Mouse (Mus musculus): ENCODE data around the gene Efr3b. TPM values are rescaled to one million over a fixed set of nuclear protein-coding genes. Genes with fewer than 3 reads are reported as not detected.

Gene Efr3b
- total RNA-seq, 1 experiment from 2014 or later, result not detected

DNA sequence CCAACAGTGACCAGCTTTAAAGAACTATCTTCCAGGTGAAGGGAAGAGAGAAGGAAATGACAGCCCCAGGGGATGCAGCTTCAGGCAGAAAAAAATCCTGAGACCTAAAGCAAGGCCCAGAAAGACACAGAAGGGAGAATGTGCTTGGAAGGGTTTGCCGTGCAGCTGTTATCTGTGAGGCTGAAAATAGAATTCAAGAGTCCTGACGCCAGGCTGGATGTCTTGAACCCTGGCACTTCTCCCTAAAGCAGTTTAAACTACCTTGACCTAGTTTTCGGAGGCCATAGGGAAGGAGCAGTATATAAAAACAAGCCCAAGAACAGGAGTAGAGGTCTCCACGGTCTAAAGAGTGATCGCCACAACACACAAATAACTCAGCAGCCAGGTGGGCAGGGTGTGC lies 3.7 kb upstream of the Efr3b start:
- ATAC-seq (ENCODE audit: extremely low read depth, insufficient number of reproducible peaks, low FRiP score, poor library complexity, severe bottlenecking), result no peak

DNA sequence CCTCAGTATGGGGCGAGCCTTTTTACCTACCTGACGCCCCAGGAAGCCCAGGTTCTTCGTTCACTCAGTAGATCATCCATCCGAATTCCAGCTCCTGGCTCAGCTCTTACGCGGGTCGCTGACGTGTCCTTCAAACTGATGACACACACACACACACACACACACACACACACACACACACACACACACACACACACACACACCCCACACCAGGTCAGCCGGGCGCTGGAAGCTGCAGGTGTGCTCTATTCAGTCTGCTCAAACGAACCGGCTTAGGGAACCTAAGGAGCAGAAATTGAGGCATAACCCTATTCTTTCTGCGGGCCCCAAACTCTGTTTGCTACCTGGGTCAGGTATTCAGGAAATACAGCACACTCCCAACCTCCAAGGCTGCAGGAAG lies 331 bp upstream of the Efr3b start:
- ATAC-seq (ENCODE audit: extremely low read depth, insufficient number of reproducible peaks, low FRiP score, poor library complexity, severe bottlenecking), result no peak

DNA sequence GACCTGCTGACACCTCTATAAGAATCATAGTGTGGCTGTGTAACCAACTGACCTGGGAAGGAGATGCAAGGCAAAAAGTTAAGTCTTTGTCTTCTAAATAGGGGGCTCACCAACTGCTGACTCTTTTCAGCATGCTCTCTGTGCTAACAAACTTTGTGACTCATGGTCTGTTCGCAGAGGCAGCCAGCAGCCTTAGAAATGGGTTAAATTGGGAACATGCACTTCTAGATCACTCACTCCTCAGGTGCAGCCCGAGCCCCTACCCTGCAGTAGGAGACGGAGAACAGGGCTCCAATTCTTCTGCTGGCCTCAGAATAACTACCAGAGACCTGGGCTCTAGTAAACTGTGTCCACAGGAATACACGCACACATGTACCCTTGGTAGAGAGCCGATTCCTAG lies 1.2 kb downstream of the Efr3b start:
- ATAC-seq (ENCODE audit: extremely low read depth, insufficient number of reproducible peaks, low FRiP score, poor library complexity, severe bottlenecking), result no peak

DNA sequence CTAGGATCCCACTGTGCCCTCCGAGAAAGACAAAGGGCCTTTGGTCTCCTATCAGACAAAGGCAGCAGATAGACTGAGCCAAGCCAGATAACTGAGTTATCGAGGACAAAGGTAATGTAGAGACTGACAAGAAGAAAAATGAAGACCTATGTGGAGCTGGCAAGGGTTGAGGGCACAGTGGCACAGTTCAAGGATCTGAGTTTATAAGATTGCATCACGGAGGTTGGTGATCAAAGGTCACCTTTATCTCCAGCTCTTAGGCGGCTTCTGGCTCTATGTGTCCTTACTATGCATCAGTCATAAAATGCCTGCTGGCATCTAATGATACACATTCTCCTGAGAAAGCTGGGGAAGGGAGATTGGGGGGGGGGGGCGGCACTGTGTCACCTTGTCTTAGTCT lies 2.6 kb downstream of the Efr3b start:
- ATAC-seq (ENCODE audit: extremely low read depth, insufficient number of reproducible peaks, low FRiP score, poor library complexity, severe bottlenecking), result no peak

DNA sequence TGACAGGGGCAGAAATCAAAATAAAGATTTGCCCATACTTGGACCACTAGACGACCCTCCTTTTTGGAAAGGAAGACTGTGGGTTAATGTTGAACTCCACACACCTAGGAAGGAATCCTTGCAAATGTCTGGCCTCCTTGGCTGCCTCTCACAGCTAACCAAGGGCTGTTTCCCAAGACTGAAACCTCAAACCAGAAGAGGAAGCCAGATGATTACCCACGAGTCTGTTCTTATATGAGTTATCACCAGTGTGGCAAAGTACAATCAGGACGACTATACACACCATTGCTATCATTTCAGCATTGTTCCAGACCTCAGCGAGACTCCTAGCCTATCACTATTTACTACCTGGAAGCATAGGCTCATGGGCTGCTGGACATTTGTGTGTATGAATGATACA lies 9.7 kb downstream of the Efr3b start:
- ATAC-seq (ENCODE audit: extremely low read depth, insufficient number of reproducible peaks, low FRiP score, poor library complexity, severe bottlenecking), result no peak

DNA sequence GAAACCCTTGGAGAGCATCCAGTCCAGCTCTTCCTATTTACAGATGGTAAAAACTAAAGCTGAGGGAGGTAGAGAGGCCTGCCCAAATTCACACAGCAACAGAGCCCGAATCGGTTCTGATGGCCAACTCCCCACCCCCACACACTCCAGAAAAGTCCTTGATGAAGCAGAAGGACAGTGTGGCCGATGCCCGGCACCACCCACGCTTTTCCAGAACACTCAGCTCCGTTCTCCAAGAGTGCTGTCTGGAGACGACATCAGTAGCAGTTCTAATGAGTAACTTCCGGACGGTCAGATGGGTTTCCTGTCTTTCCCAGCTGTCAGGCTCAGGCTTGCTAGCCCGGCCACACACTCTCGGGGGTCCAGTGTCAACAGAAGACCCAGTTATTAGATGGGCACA lies 10.2 kb downstream of the Efr3b start:
- no peak for ATAC-seq (ENCODE audit: extremely low read depth, insufficient number of reproducible peaks, low FRiP score, poor library complexity, severe bottlenecking)

DNA sequence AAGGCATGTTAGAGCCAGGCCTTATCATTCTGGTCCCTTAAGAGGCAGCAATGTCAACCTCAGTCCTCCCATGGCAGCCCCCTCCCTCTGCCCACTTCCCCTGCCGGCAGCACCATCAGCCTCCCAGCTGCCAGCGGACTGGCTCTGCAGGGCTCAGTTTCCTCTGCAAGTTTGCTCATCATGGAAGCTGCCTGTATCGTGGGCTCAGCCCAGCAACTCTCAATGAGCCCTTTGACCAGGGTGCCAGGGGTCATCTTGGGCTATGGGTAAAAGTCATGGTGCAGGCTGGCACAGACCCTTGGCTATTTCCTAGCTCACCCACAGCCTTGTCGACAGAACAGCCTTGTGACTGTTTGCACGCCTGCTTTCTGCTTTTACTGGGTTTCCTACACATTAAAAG lies 14.4 kb downstream of the Efr3b start:
- ATAC-seq (ENCODE audit: extremely low read depth, insufficient number of reproducible peaks, low FRiP score, poor library complexity, severe bottlenecking), result no peak

DNA sequence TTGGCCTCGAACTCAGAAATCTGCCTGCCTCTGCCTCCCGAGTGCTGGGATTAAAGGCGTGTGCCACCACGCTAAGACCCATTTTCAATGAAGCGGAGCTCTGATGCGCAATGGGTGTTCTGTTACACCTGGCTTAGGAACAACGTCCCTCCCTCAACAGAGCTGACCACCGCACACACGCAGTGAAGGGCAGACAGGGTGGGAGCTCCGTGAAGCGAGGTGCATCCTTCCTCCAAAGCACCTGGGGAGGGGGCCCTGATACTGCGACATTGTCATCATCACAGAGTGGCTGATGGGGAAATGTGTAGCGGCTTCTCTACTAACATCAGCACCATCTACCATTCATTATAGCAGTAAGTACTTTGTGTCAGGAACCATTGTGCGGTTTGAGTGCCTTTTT lies 15.2 kb downstream of the Efr3b start:
- ATAC-seq (ENCODE audit: extremely low read depth, insufficient number of reproducible peaks, low FRiP score, poor library complexity, severe bottlenecking), result no peak

DNA sequence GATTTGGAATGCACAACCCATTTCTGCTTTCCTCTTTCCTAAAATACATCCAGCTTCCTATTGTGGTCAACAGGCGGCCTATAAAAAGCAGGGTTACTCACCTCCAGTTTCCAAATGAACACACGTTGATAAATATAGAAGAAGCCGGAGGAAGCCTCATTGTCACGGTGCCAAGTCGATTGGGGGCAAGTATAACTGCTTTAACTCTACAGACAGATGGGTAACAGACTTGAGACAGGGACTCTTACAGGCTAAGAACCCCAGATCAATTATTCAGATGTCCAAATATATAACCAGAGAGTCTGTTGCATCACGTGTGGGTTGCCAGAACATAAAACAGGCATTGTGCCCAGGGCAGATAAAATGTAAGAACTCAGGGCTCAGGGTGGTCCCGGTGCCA lies 15.9 kb downstream of the Efr3b start:
- no peak for ATAC-seq (ENCODE audit: extremely low read depth, insufficient number of reproducible peaks, low FRiP score, poor library complexity, severe bottlenecking)

DNA sequence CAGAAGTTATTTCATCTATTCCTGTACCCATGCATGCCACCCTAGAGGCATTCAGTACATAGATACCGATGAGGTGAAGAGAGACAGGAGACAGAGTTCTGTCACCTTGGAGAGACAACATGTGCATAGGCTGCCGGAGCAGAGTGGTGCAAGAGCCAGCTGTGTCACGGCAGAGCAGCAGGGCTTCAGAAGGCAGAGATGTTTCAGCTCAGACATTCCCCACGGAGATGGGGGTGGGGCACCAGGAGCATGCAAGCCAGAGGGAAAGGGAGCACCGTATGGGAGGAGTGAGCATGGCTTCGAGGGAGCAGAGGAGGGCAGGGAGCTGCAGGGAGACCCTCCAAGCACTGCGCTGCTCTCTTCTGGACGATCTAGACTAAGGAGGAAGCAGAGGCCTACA lies 18.2 kb downstream of the Efr3b start:
- no peak for ATAC-seq (ENCODE audit: extremely low read depth, insufficient number of reproducible peaks, low FRiP score, poor library complexity, severe bottlenecking)

DNA sequence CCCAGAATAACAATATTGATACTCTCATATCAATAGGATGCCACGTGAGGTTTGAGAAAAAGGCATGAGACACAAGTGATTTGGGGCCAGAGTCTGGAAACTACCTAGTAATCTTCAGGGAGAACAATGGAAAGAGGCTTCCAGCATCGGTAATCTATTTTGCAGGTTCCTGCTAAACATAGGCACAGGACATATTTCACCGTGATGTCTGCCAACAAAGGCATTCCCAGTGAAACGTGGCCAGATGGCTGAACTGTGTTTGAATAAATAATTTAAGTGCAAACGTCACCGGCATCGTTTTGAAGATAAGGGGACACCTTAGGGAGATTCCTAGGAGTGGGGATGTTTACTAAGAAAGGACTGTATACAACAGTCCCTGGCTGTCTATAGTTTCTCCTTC lies 22.4 kb downstream of the Efr3b start:
- no peak for ATAC-seq (ENCODE audit: extremely low read depth, insufficient number of reproducible peaks, low FRiP score, poor library complexity, severe bottlenecking)

DNA sequence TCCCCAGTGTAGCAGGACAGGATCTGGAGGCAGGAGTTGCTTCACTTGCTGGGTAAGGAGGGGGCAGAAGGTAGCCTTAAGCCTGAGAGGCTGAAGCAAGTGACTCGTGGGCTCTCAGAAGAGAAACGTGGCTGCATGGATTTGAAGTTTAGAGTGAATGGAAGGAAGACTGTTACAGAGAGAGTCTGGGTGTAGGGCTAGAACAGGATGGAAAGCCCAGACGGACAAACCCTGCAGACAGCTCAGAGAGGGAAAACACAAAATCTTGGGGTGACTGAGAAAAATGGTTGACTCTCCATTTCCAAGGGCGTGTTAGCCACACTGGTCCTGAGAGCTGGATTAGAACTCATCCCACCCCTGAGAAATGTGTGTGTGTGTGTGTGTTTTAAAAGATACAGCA lies 23.0 kb downstream of the Efr3b start:
- ATAC-seq (ENCODE audit: extremely low read depth, insufficient number of reproducible peaks, low FRiP score, poor library complexity, severe bottlenecking), result no peak

DNA sequence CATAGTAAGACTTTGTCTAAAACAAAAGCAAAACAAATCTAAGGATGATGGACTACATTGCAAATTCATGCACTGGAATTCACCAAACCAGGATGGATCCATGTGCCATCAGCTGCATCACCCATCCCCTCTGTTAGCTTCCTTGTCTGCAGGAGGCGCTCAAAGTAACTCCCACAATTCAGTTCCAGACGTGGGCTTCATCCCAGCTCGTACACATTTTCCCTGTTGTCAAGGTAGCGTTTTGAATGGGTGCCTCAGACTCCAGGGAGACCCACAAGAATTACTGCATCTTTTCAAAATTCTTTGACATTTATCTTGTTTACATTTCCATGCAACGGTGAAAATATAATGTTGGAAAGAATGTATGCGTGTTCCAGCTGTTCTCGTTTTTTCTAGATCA lies 23.5 kb downstream of the Efr3b start:
- ATAC-seq (ENCODE audit: extremely low read depth, insufficient number of reproducible peaks, low FRiP score, poor library complexity, severe bottlenecking), result no peak

DNA sequence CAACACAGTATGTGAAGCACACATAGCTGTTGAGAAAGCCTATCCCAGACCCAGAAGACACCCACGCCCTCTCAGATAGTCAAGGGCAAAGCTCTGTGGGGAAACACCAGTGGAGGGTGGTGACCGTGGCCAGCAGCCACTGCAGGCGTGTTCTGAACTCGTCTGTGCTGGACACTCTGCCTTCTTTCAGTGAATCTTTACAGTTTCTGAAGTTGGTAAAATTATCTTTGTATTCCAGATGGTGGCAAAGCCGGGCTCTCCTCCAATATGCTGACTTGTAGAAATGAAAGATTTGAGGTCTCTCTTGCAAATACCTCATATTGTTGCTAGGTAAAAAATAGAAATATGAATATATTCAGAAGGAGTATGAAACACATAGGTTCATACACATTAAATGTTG lies 27.0 kb downstream of the Efr3b start:
- ATAC-seq (ENCODE audit: extremely low read depth, insufficient number of reproducible peaks, low FRiP score, poor library complexity, severe bottlenecking), result no peak

DNA sequence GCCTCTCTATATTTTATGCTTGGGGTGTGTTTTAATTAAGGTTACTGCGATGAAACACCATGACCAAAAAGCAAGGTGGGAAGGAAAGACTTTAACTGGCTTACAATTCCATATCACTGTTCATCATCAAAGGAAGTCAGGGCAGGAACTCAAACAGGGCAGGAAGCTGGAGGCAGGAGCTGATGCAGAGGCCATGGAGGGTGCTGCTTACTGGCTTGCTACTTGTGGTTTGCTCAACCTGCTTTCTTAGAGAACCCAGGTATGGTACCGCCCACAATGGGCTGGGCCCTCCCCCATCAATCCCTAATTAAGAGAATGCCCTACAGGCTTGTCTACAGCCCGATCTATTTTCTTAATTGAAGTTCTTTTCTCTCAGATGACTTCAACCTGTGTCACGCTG lies 27.4 kb downstream of the Efr3b start:
- no peak for ATAC-seq (ENCODE audit: extremely low read depth, insufficient number of reproducible peaks, low FRiP score, poor library complexity, severe bottlenecking)

DNA sequence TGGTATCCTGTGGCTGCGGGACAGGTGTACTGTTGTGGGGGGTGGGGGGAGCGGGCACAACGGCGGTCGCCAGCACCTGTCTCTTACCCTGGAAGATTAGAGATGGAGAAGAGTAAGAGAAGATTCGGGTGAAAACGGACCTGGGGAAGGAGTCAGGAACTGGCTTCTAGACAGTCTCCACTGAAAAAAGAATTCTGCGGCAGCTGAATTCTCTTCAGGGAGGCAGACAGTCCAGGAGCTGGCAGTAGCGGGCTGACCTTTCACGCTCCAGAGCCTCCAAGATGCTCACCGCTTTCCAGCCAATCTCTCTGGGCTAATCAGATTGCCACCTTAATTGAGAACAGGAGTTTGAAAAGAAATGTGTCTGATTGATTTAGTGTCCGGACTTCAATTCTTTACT lies 30.0 kb downstream of the Efr3b start:
- ATAC-seq (ENCODE audit: extremely low read depth, insufficient number of reproducible peaks, low FRiP score, poor library complexity, severe bottlenecking), result no peak

DNA sequence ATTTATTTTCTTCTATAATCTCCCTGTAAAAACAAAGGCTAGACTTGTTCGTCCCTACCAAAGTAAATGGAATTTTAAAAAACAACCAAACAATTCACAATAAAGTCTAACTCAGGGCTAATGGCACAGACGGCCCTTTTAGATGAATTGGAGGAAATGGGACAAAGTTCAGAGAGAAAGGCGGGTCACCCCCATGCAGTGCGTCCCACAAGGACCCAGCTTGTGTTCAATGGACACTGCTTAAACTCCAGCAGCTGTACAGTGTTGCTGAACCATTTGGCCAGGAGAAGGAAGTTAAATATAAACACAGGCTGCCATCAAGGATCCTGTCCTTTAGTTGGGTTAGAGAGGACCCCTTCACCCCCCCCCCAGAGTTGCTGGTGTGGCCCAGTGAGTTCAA lies 30.9 kb downstream of the Efr3b start:
- no peak for ATAC-seq (ENCODE audit: extremely low read depth, insufficient number of reproducible peaks, low FRiP score, poor library complexity, severe bottlenecking)

DNA sequence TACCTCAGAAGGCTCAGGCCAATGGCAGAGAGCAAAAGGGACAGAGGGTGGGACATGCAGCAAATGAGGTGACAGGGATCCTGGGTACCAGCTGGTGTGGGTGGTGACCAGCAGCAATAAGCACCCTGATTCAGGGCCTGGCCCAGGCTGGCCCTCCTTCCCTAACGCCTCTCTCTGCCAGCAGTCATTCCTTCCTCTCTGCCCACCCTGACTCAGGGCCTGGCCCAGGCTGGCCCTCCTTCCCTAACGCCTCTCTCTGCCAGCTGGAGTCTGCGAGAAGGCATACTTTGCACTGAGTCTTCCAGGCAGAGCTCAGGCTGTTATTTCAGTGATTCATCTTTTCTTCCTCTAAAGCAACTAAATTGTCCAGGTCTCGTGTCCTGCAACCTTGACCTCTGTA lies 31.5 kb downstream of the Efr3b start:
- no peak for ATAC-seq (ENCODE audit: extremely low read depth, insufficient number of reproducible peaks, low FRiP score, poor library complexity, severe bottlenecking)

DNA sequence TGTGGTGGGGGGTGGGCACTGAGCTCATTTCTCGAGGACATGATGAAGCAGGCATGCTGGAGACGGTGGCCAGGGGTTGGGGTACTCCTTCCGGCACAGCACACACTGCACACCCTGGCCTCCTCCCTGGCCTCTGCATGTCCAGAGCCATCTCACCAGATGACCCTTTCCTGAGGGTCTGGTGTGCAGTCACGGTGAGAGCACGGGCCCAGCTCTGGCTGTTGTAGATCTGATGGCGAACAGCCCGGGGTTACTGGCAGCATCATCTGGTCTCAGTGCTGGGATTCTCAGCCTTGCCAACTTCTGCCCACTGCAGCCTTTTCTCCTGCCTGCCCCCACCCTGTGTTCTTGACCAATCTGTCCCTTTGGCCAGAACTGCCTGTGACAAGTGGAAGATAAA lies 32.6 kb downstream of the Efr3b start:
- no peak for ATAC-seq (ENCODE audit: extremely low read depth, insufficient number of reproducible peaks, low FRiP score, poor library complexity, severe bottlenecking)

DNA sequence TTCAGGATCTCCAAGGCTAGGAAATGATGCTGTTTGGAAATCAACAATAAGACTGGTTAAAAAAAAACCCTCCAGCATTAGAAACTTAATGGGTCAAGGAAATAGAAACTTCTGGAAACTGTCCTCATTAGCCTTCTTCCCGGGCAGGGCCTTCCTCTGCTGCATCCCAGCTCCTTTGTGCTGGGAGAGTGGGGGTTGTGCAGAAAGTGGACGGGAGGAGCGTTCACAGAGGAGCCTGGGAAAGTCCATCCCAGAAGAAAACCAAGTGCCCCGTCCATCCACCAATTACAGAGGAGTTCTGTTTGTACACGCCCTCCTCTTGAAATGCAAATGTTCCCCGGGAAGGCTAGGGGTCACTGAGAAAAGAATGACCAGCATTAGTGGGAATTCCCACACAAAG lies 34.1 kb downstream of the Efr3b start:
- ATAC-seq (ENCODE audit: extremely low read depth, insufficient number of reproducible peaks, low FRiP score, poor library complexity, severe bottlenecking), result no peak

DNA sequence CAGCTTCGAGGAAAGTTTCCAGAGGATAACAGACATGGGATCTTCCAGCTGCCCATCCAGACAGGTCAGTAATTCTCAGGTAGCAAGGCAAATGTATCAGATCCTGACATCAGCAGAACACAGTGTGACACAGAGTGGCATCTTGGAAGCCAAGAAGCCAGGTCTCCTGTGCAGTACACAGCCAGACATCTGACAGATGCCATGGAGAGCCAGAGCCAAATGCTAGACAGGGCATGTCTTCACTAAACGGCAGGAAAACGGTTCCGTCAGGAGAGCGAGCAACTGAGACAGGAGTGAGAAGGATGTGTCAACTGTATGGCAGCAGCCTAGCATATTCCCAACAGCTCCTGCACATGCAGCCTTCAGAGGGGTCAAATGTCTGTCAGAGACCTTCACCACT lies 38.3 kb downstream of the Efr3b start:
- no peak for ATAC-seq (ENCODE audit: extremely low read depth, insufficient number of reproducible peaks, low FRiP score, poor library complexity, severe bottlenecking)

DNA sequence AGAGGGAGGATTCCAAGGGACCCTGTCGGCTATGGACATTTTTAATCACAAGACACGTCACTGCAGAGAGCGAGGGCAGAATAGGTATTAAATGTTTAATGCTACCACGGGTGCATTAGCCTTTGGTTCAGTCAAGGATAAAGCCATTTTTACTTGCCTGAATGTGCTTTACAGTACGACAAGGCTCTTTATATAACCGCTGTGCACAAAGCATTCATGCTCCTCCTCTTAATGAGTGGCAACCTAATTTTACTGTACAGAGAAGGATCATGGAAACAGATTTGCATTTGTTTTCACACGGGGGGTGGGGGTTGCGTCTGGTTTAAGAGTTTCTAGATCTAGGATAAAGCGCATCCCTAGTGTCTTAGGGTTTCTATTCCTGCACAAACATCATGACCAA lies 42.0 kb downstream of the Efr3b start:
- ATAC-seq (ENCODE audit: extremely low read depth, insufficient number of reproducible peaks, low FRiP score, poor library complexity, severe bottlenecking), result no peak

Measured in neutrophil, adult 5-6 weeks (primary cell).